Mouse (Mus musculus): Measurements from ENCODE around the gene Slc23a3. TPM values are rescaled to one million over a fixed set of nuclear protein-coding genes. Genes with fewer than 3 reads are reported as not detected.

The Slc23a3 gene
- polyA plus RNA-seq, 1 experiment from 2014 or later: 0.18 TPM

DNA sequence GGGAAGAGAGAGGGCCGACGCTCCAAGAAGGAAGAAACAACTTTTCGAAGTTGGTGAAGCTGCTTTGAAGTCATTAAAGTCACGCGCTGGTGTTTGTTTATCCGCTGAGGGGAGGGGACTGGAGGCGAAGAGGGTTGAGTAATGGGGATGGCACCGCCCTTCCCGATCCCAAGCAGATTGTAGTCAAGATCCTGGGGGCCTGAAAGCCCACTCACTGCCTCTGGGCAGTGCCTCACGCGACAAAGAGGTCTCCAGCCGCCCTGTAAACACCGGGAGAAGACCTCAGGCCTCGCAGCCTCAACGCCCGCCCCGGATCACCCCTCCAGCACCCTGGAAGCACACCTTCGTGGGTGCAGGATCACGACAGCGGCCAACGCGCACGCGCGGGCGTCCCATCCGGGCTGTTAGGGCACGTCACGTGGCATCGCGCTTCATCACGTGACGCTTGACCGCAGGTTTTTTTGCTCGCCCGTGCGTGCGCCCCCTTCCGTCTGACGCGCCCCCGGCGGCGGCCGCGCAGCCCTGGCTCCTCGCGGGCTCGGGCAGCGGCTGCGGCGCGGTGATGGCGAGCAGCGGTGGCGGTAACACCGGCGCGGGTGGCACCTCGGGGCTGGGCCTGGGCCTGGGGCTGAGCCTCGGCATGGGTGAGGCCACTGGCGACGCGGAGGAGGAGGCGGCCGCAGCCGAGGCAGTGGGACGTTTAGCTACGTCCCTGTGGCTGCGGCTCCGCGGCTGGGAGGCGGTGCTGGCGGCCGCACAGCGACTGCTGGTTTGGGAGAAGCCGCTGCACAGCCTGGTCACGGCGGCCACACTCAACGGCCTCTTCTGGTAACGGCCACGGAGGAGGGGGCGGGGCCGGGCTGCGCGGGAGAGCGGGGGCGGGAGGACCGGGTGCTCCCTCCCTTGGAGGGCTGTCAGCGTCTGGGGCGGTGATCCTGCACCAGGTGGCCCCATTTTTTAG lies 8.9 kb upstream of the Slc23a3 start, which contains the start of the genes Cnppd1 and Retreg2:
Gene Cnppd1 (minus strand): TSS at position 411 of the 961 bp plus-strand sequence.
Gene Retreg2 (plus strand): TSS at position 478 of the 961 bp plus-strand sequence.
- Histone ChIP-seq H3K36me3 (replicated peaks; ENCODE audit: control insufficient read depth, insufficient read depth, low read depth, low read length) (peaks cover 13% of the 10 kb centered on the region), H3K4me2 (ENCODE audit: low read depth, low read length) (peak within 1 kb of the TSS; percentile 94), H3K27me3 (ENCODE audit: control insufficient read depth, insufficient read depth, low read length) (no peaks in the 10 kb centered on the region), H3K9me3 (replicated peaks; ENCODE audit: control insufficient read depth, low read length) (no peaks in the 10 kb centered on the region), H3K4me1 (ENCODE audit: control insufficient read depth, insufficient read depth, low read length) (no peaks in the 10 kb centered on the region), H3K9ac (replicated peaks; ENCODE audit: low read length) (peak within 1 kb of the TSS; percentile 70), H3K4me3 (ENCODE audit: low read depth, low read length) (peak within 1 kb of the TSS; percentile 57), H3K27ac (replicated peaks; ENCODE audit: low read depth, low read length) (peak within 1 kb of the TSS; percentile 73)
- peak; percentile 85 for ATAC-seq (replicated peaks; ENCODE audit: insufficient number of reproducible peaks, low FRiP score, low TSS enrichment, low read depth)
- peak; percentile 96 for DNase-seq (ENCODE audit: low spot score)
- under 1% methylated on average over 70 of the region's 91 CpGs for WGBS

- no peaks in the 10 kb centered on the region for H3K9me3 ChIP-seq (replicated peaks; ENCODE audit: control insufficient read depth, low read length)
- no peaks in the 10 kb centered on the region for H3K27me3 ChIP-seq (ENCODE audit: control insufficient read depth, insufficient read depth, low read length)
- peaks cover 10% of the 10 kb centered on the region for H3K36me3 ChIP-seq (replicated peaks; ENCODE audit: control insufficient read depth, insufficient read depth, low read depth, low read length)
- H3K4me1 ChIP-seq (ENCODE audit: control insufficient read depth, insufficient read depth, low read length): no peaks in the 10 kb centered on the region
- under 1% methylated on average over 51 of the region's 53 CpGs for WGBS
- no peak overlapping the region for H3K27ac ChIP-seq (replicated peaks; ENCODE audit: low read depth, low read length)
- no peak for ATAC-seq (replicated peaks; ENCODE audit: insufficient number of reproducible peaks, low FRiP score, low TSS enrichment, low read depth)
- H3K9ac ChIP-seq (replicated peaks; ENCODE audit: low read length): peak overlapping the region; percentile 70
- peak overlapping the region; percentile 57 for H3K4me3 ChIP-seq (ENCODE audit: low read depth, low read length)
- DNase-seq (ENCODE audit: low spot score): peak; percentile 53
- peak overlapping the region; percentile 94 for H3K4me2 ChIP-seq (ENCODE audit: low read depth, low read length)
Observed at GRCm38 (mm10) chr1:75141486-75142190, 7.9 kb upstream of the Slc23a3 start.

DNA sequence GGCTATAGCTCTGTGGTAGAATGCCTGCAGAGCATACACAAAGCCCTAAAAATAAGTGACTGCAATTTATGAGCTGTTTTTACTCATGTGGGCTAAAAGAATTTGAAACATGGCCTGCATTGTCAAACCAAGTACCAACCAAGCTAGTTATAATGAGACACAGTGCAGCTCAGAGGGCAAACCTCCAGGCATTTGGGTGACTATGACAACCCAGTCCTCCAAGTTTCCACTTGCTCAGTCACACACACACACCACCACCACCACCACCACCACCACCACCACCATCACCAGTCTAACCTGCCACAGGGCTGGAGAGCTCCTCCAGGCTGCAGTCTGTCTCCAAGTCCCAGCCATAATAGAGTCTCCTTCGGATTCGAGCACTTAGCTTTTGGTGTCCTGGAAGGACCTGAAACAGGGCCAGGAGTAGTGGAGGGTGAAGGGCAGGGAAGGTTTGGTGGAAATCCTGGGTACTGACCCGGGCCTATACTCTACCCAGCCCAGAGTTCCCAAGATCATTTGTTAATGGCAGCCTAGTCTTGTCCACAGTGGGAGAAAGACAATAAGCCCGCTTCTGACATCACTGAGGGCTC lies 7.0 kb upstream of the Slc23a3 start:
- peak overlapping the region; percentile 70 for H3K9ac ChIP-seq (replicated peaks; ENCODE audit: low read length)
- no peaks in the 10 kb centered on the region for H3K27me3 ChIP-seq (ENCODE audit: control insufficient read depth, insufficient read depth, low read length)
- no peaks in the 10 kb centered on the region for H3K4me1 ChIP-seq (ENCODE audit: control insufficient read depth, insufficient read depth, low read length)
- H3K4me2 ChIP-seq (ENCODE audit: low read depth, low read length): peak overlapping the region; percentile 94
- peaks cover 7% of the 10 kb centered on the region for H3K36me3 ChIP-seq (replicated peaks; ENCODE audit: control insufficient read depth, insufficient read depth, low read depth, low read length)
- DNase-seq (ENCODE audit: low spot score) (no peak), ATAC-seq (replicated peaks; ENCODE audit: insufficient number of reproducible peaks, low FRiP score, low TSS enrichment, low read depth) (no peak)
- WGBS: 57% methylated on average over 4 of the region's 4 CpGs
- no peaks in the 10 kb centered on the region for H3K9me3 ChIP-seq (replicated peaks; ENCODE audit: control insufficient read depth, low read length)
- H3K27ac ChIP-seq (replicated peaks; ENCODE audit: low read depth, low read length): no peak overlapping the region
- peak overlapping the region; percentile 57 for H3K4me3 ChIP-seq (ENCODE audit: low read depth, low read length)

DNA sequence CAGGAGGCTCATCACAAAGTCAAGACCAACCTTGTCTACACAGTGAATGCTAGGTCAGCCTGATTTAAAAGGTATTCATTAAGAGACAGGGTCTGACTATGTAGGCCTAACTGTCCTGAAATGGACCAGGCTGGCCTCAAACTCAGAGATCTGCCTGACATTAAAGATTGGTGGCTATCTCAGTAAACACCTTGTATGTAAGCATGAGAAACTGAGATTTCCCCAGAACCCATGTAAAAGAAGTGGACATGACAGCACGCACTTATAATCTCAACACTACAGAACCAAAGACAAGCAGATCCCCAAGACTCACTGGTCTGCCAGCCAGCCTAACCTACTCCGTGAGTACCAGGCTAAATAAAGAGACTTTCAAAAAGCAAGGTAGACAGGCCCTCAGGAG lies 4.8 kb upstream of the Slc23a3 start:
- no peak for DNase-seq (ENCODE audit: low spot score)
- Histone ChIP-seq H3K27ac (replicated peaks; ENCODE audit: low read depth, low read length) (no peak overlapping the region), H3K9me3 (replicated peaks; ENCODE audit: control insufficient read depth, low read length) (no peaks in the 10 kb centered on the region), H3K27me3 (ENCODE audit: control insufficient read depth, insufficient read depth, low read length) (no peaks in the 10 kb centered on the region), H3K4me3 (ENCODE audit: low read depth, low read length) (no peak overlapping the region), H3K9ac (replicated peaks; ENCODE audit: low read length) (no peak overlapping the region), H3K4me2 (ENCODE audit: low read depth, low read length) (no peak overlapping the region), H3K36me3 (replicated peaks; ENCODE audit: control insufficient read depth, insufficient read depth, low read depth, low read length) (peaks cover 3% of the 10 kb centered on the region; the same call in 1 of the 2 replicates), H3K4me1 (ENCODE audit: control insufficient read depth, insufficient read depth, low read length) (no peaks in the 10 kb centered on the region)
- no peak for ATAC-seq (replicated peaks; ENCODE audit: insufficient number of reproducible peaks, low FRiP score, low TSS enrichment, low read depth)
- 97% methylated on average over 2 of the region's 2 CpGs for WGBS

DNA sequence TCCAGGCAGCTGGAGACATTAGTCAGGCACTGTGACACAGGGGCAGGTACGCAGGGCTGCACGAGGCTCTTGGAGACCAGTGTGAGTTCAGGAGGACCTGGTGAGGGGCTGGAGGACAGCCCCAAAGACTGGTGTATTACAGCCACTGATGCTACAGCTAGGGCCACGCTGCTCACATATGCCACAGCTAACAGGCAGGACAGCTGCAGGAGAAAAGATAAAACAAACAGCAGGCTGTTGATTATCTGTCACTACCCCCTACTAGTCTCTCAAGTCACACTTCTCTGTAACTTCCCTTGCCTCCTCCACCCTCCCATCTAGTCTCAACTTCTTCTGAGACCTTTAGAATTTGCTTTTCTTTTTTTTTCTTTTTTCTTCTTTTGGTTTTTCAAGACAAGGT lies 3.0 kb upstream of the Slc23a3 start:
- DNase-seq (ENCODE audit: low spot score) (no peak), ATAC-seq (replicated peaks; ENCODE audit: insufficient number of reproducible peaks, low FRiP score, low TSS enrichment, low read depth) (no peak)
- Histone ChIP-seq H3K36me3 (replicated peaks; ENCODE audit: control insufficient read depth, insufficient read depth, low read depth, low read length) (peaks cover 3% of the 10 kb centered on the region; the same call in 1 of the 2 replicates), H3K9ac (replicated peaks; ENCODE audit: low read length) (no peak overlapping the region), H3K4me2 (ENCODE audit: low read depth, low read length) (no peak overlapping the region), H3K4me1 (ENCODE audit: control insufficient read depth, insufficient read depth, low read length) (no peaks in the 10 kb centered on the region), H3K27me3 (ENCODE audit: control insufficient read depth, insufficient read depth, low read length) (no peaks in the 10 kb centered on the region), H3K4me3 (ENCODE audit: low read depth, low read length) (no peak overlapping the region), H3K27ac (replicated peaks; ENCODE audit: low read depth, low read length) (no peak overlapping the region), H3K9me3 (replicated peaks; ENCODE audit: control insufficient read depth, low read length) (no peaks in the 10 kb centered on the region)
- WGBS: 73% methylated on average over 3 of the region's 3 CpGs

DNA sequence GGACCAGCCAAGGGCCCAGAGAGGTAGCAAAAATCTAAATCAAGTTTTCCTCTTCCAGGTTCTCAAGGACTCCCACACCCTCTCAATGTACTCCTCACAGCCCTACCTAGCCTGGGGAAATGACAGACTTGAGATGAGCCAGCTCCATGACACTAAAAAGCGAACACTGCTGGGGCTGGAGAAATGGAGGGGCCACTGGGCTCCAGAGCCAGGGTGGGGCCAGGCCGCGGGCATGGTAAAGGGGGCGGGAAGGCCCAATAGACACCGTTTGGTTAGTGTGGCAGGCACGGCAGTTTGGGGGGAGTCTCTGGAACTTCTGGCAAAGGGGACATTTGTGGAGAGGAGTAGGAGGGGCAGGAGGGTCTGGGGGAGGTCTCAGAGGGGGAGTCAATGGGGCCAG lies 2.6 kb upstream of the Slc23a3 start:
- peaks cover 3% of the 10 kb centered on the region; the same call in 1 of the 2 replicates for H3K36me3 ChIP-seq (replicated peaks; ENCODE audit: control insufficient read depth, insufficient read depth, low read depth, low read length)
- no peak overlapping the region for H3K9ac ChIP-seq (replicated peaks; ENCODE audit: low read length)

DNA sequence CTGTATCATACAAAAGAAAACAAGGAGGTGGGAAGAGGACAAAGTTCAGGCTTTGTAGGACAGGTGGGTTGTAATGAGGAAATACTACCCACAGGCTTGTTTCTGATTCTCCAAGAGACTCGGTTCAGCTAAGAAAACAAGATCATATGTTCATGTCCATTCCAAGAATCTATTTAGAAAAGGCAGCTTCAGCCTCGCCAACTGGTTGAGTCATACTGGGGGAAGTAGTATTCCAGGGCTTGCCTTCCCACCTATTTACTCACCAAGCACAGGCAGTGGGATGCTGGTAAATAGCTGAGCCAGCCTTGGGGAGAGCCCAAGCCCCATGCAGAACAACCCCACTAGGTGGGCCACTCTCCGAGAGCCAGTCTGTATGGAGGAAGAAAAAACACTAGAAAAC lies 5.0 kb downstream of the Slc23a3 start:
- DNase-seq (ENCODE audit: low spot score): no peak
- no peak for ATAC-seq (replicated peaks; ENCODE audit: insufficient number of reproducible peaks, low FRiP score, low TSS enrichment, low read depth)

More for the DNA sequence above, 2.6 kb upstream of the Slc23a3 start:
- Histone ChIP-seq H3K4me2 (ENCODE audit: low read depth, low read length) (no peak overlapping the region), H3K4me1 (ENCODE audit: control insufficient read depth, insufficient read depth, low read length) (no peaks in the 10 kb centered on the region), H3K27ac (replicated peaks; ENCODE audit: low read depth, low read length) (no peak overlapping the region), H3K27me3 (ENCODE audit: control insufficient read depth, insufficient read depth, low read length) (no peaks in the 10 kb centered on the region), H3K4me3 (ENCODE audit: low read depth, low read length) (no peak overlapping the region), H3K9me3 (replicated peaks; ENCODE audit: control insufficient read depth, low read length) (no peaks in the 10 kb centered on the region)
- DNase-seq (ENCODE audit: low spot score): no peak
- 88% methylated on average over 6 of the region's 6 CpGs for WGBS
- no peak for ATAC-seq (replicated peaks; ENCODE audit: insufficient number of reproducible peaks, low FRiP score, low TSS enrichment, low read depth)

More for the DNA sequence above, 5.0 kb downstream of the Slc23a3 start:
- no peak overlapping the region for H3K4me3 ChIP-seq (ENCODE audit: low read depth, low read length)
- no peaks in the 10 kb centered on the region; the same call in 1 of the 2 replicates for H3K4me1 ChIP-seq (ENCODE audit: control insufficient read depth, insufficient read depth, low read length)
- H3K36me3 ChIP-seq (replicated peaks; ENCODE audit: control insufficient read depth, insufficient read depth, low read depth, low read length): no peaks in the 10 kb centered on the region
- no peak overlapping the region for H3K27ac ChIP-seq (replicated peaks; ENCODE audit: low read depth, low read length)
- 81% methylated on average over 3 of the region's 3 CpGs for WGBS
- H3K27me3 ChIP-seq (ENCODE audit: control insufficient read depth, insufficient read depth, low read length): no peaks in the 10 kb centered on the region
- H3K4me2 ChIP-seq (ENCODE audit: low read depth, low read length): no peak overlapping the region
- no peak overlapping the region for H3K9ac ChIP-seq (replicated peaks; ENCODE audit: low read length)
- H3K9me3 ChIP-seq (replicated peaks; ENCODE audit: control insufficient read depth, low read length): no peaks in the 10 kb centered on the region

Measured in embryonic facial prominence, embryonic 11.5 days (tissue).